Mouse (Mus musculus) spleen, postnatal 36 days (tissue): ENCODE results near the gene Nav2.

Experiments used
- DNase-seq, 2 experiments: peaks; one replicate each; pipeline ENCODE4 v3.0.0; 2022; ENCODE audit warnings: low spot score in 2 of 2, mixed read lengths in 1 of 2

Gene Nav2

GRCm38 (mm10) chr7:49553236-49553981 lies 644.9 kb downstream of the Nav2 start:
- DNase-seq: no peak

- DNase-seq: no peak
Measured at GRCm38 (mm10) chr7:49558240-49558640, 649.7 kb downstream of the Nav2 start.

- DNase-seq: no peak
Measured at GRCm38 (mm10) chr7:49558895-49559294, 650.4 kb downstream of the Nav2 start.

GRCm38 (mm10) chr7:49560012-49560411 lies 651.5 kb downstream of the Nav2 start:
- DNase-seq: no peak

GRCm38 (mm10) chr7:49562404-49562803 lies 653.9 kb downstream of the Nav2 start:
- no peak for DNase-seq

GRCm38 (mm10) chr7:49562851-49563250 lies 654.3 kb downstream of the Nav2 start:
- DNase-seq: no peak

GRCm38 (mm10) chr7:49565084-49565483 lies 656.6 kb downstream of the Nav2 start:
- DNase-seq: no peak

- DNase-seq: no peak
Measured at GRCm38 (mm10) chr7:49565798-49566197, 657.3 kb downstream of the Nav2 start.

GRCm38 (mm10) chr7:49567346-49568034 lies 659.0 kb downstream of the Nav2 start:
- DNase-seq: no peak

GRCm38 (mm10) chr7:49569646-49570045 lies 661.1 kb downstream of the Nav2 start:
- no peak for DNase-seq

GRCm38 (mm10) chr7:49571606-49572005 lies 663.1 kb downstream of the Nav2 start:
- DNase-seq: no peak

- no peak for DNase-seq
Measured at GRCm38 (mm10) chr7:49575226-49575625, 666.7 kb downstream of the Nav2 start.

- no peak for DNase-seq
Measured at GRCm38 (mm10) chr7:49577096-49577495, 668.6 kb downstream of the Nav2 start.

- DNase-seq: no peak
Measured at GRCm38 (mm10) chr7:49581951-49582350, 673.4 kb downstream of the Nav2 start.

- no peak for DNase-seq
Measured at GRCm38 (mm10) chr7:49582551-49582950, 674.0 kb downstream of the Nav2 start.

- DNase-seq: no peak
Measured at GRCm38 (mm10) chr7:49583176-49583575, 674.7 kb downstream of the Nav2 start.

GRCm38 (mm10) chr7:49586530-49587120 lies 678.1 kb downstream of the Nav2 start:
- no peak for DNase-seq

GRCm38 (mm10) chr7:49589635-49590034 lies 681.1 kb downstream of the Nav2 start:
- DNase-seq: no peak

GRCm38 (mm10) chr7:49597776-49598175 lies 689.3 kb downstream of the Nav2 start:
- no peak for DNase-seq

- no peak for DNase-seq
Measured at GRCm38 (mm10) chr7:49598225-49598624, 689.7 kb downstream of the Nav2 start.

- no peak for DNase-seq
Measured at GRCm38 (mm10) chr7:49599950-49600349, 691.4 kb downstream of the Nav2 start.

GRCm38 (mm10) chr7:49601191-49601975 lies 692.9 kb downstream of the Nav2 start:
- peak; percentile 62 to 63 for DNase-seq
